Mouse (Mus musculus) thymus, postnatal 14 days (tissue): ENCODE data around the gene Hpse2.
"Not testable (repeated sequence)": the region's sequence is repeated elsewhere in the genome, so short reads cannot be mapped to it uniquely, and the experiment has no call there.

Experiments used
- DNase-seq: peaks from one replicate; pipeline ENCODE4 v3.0.0; 2021

Hpse2 gene

GRCm38 (mm10) chr19:43388017-43388904 lies at the start of gene Hpse2:
Gene Hpse2 (minus strand): TSS chr19:43388355.
- no peak for DNase-seq

- DNase-seq, result no peak
Observed at GRCm38 (mm10) chr19:43427446-43428224, 39.5 kb upstream of the Hpse2 start.

- DNase-seq, result no peak
Observed at GRCm38 (mm10) chr19:43424082-43424481, 35.9 kb upstream of the Hpse2 start.

GRCm38 (mm10) chr19:43420506-43420905 lies 32.4 kb upstream of the Hpse2 start:
- peak; percentile 59 for DNase-seq

GRCm38 (mm10) chr19:43415565-43415964 lies 27.4 kb upstream of the Hpse2 start:
- DNase-seq, result no peak

GRCm38 (mm10) chr19:43407181-43407580 lies 19.0 kb upstream of the Hpse2 start:
- DNase-seq, result no peak

- DNase-seq, result peak; percentile 55
Observed at GRCm38 (mm10) chr19:43396327-43396726, 8.2 kb upstream of the Hpse2 start.

GRCm38 (mm10) chr19:43387071-43387770 lies 934 bp downstream of the Hpse2 start:
- DNase-seq, result no peak

- no peak for DNase-seq
Observed at GRCm38 (mm10) chr19:43386041-43386952, 1.9 kb downstream of the Hpse2 start.

- DNase-seq, result no peak
Observed at GRCm38 (mm10) chr19:43385451-43385850, 2.7 kb downstream of the Hpse2 start.

- no peak for DNase-seq
Observed at GRCm38 (mm10) chr19:43384978-43385431, 3.1 kb downstream of the Hpse2 start.

- no peak for DNase-seq
Observed at GRCm38 (mm10) chr19:43384346-43384977, 3.7 kb downstream of the Hpse2 start.

- DNase-seq, result no peak
Observed at GRCm38 (mm10) chr19:43358830-43359229, 29.3 kb downstream of the Hpse2 start.

- peak; percentile 6 for DNase-seq
Observed at GRCm38 (mm10) chr19:43311125-43311524, 77.0 kb downstream of the Hpse2 start.

GRCm38 (mm10) chr19:43306756-43307155 lies 81.4 kb downstream of the Hpse2 start:
- DNase-seq, result no peak

GRCm38 (mm10) chr19:43281336-43281735 lies 106.8 kb downstream of the Hpse2 start:
- not testable (repeated sequence) for DNase-seq

GRCm38 (mm10) chr19:43243993-43244392 lies 144.2 kb downstream of the Hpse2 start:
- no peak for DNase-seq

GRCm38 (mm10) chr19:43231711-43232110 lies 156.4 kb downstream of the Hpse2 start:
- no peak for DNase-seq

GRCm38 (mm10) chr19:43193562-43193961 lies 194.6 kb downstream of the Hpse2 start:
- DNase-seq, result no peak

- DNase-seq, result no peak
Observed at GRCm38 (mm10) chr19:43175437-43175965, 212.7 kb downstream of the Hpse2 start.

- no peak for DNase-seq
Observed at GRCm38 (mm10) chr19:43174812-43175211, 213.3 kb downstream of the Hpse2 start.
